Mouse (Mus musculus): Measurements from ENCODE around the gene Fgfr2.
"Not testable (repeated sequence)": the region's sequence is repeated elsewhere in the genome, so short reads cannot be mapped to it uniquely, and the experiment has no call there.

DNA sequence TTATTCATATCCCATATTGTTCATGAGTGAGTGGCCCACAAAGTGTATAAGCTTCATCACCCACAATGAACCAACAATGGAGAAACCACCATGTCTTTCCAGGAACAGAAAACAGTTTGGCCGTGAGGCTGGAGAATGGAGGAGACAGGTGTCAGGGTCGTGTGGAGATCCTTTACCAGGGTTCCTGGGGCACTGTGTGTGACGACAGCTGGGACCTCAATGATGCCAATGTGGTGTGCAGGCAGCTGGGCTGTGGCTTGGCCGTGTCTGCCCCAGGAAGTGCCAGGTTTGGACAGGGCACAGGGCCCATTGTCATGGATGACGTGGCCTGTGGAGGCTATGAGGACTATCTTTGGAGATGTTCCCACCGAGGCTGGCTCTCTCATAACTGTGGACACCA, 2049.1 kb downstream of the Fgfr2 start:
- TF ChIP-seq CTCF, EP300 (IDR thresholded peaks at IDR 0.05; ENCODE audit: low read depth): not testable (repeated sequence)

Measured in liver, postnatal 0 days (tissue).